Mouse (Mus musculus) E14TG2a.4 (cell line): ENCODE measurements around the gene Myh1.

Experiments
- CTCF ChIP-seq: conservative IDR thresholded peaks from 2 replicates; pipeline ENCODE4 v1.5.1; 2014; ENCODE audit warnings: low read length
- POU5F1 ChIP-seq: IDR thresholded peaks from 2 replicates; pipeline ENCODE4 v1.6.1; 2014; ENCODE audit warnings: low read length, borderline replicate concordance

- TF ChIP-seq CTCF (no peak), POU5F1 (no peak)
These were observed 46.0 kb upstream of the Myh1 start for GRCm38 (mm10) chr11:67153843-67154242.
